In the genomic region with DNA sequence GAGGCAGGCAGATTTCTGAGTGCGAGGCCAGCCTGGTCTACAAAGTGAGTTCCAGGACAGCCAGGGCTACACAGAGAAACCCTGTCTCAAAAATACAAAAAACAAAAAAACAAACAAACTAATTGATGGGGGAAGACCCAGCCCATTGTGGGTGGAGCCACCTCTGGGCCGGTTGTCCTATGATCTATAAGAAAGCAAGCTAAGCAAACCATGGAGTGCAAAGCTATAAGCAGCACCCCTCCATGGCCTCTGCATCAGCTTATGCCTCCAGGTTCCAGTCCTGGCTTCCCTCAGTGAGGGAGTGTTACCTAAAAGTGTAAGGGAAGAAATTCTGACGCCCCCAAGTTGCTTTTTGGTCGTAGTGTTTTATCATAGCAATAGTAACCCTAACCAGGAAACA, we compare ENCODE assay signal across 15 mouse cellular contexts.
"Had no signal": no experiment of that assay in that cellular context is flagged by ENCODE, and none has a peak within 500 bp of the region (broad histone marks: within the 10 kb centered on the region; RNA-seq: fewer than 3 reads in every experiment).

No protein-coding gene starts in this region.

- H3K27me3 ChIP-seq: limb, embryonic 13.5 days; liver, embryonic 12.5 days; liver, embryonic 15.5 days; lung, embryonic 15.5 days; midbrain, embryonic 12.5 days; midbrain, embryonic 15.5 days had no signal

- ATAC-seq: liver, embryonic 12.5 days; midbrain, embryonic 15.5 days had no signal

- DNase-seq: layer of hippocampus, adult 9-11 months; liver; lung, adult 18-20 months; lung, postnatal 14 days; lung, postnatal 4 days; thymus, adult 18-20 months had no signal

- H3K36me3 ChIP-seq: limb, embryonic 13.5 days; lung, embryonic 15.5 days; midbrain, embryonic 12.5 days; midbrain, embryonic 15.5 days had no signal

- H3K9ac ChIP-seq: limb, embryonic 13.5 days; liver, embryonic 12.5 days; liver, embryonic 15.5 days; lung, embryonic 15.5 days; midbrain, embryonic 12.5 days; midbrain, embryonic 15.5 days had no signal

- H3K27ac ChIP-seq: kidney, postnatal 0 days; limb, embryonic 10.5 days; limb, embryonic 13.5 days; liver, embryonic 12.5 days; liver, embryonic 15.5 days; midbrain, embryonic 12.5 days; midbrain, embryonic 15.5 days had no signal

- H3K4me2 ChIP-seq: midbrain, embryonic 12.5 days; midbrain, embryonic 15.5 days had no signal

- H3K9me3 ChIP-seq: limb, embryonic 10.5 days; limb, embryonic 13.5 days; liver, embryonic 12.5 days; liver, embryonic 15.5 days; lung, embryonic 15.5 days; midbrain, embryonic 12.5 days; midbrain, embryonic 15.5 days had no signal

- H3K4me3 ChIP-seq: layer of hippocampus, adult 2 months; limb, embryonic 10.5 days; limb, embryonic 13.5 days; liver, embryonic 12.5 days; lung, embryonic 15.5 days; midbrain, embryonic 12.5 days; midbrain, embryonic 15.5 days had no signal
